Mouse (Mus musculus) ovary, postnatal 36 days (tissue): ENCODE results near the gene Arhgap23.
A peak's percentile ranks its signal among the peaks of the same experiment; 100 is the strongest.

Source experiments
- DNase-seq: peaks from one replicate; pipeline ENCODE4 v3.0.0; 2022; ENCODE audit warnings: low spot score, mixed read lengths

Gene Arhgap23

GRCm38 (mm10) chr11:97434704-97435454 lies 19.5 kb downstream of the Arhgap23 start:
- DNase-seq, result peak; percentile 81

- DNase-seq, result no peak
Observed at GRCm38 (mm10) chr11:97435808-97436491, 20.6 kb downstream of the Arhgap23 start.

GRCm38 (mm10) chr11:97437745-97438144 lies 22.4 kb downstream of the Arhgap23 start:
- peak; percentile 70 for DNase-seq

GRCm38 (mm10) chr11:97438868-97439267 lies 23.5 kb downstream of the Arhgap23 start:
- DNase-seq, result no peak

- peak; percentile 77 for DNase-seq
Observed at GRCm38 (mm10) chr11:97439935-97440334, 24.6 kb downstream of the Arhgap23 start.

- no peak for DNase-seq
Observed at GRCm38 (mm10) chr11:97440441-97440881, 25.1 kb downstream of the Arhgap23 start.

GRCm38 (mm10) chr11:97441036-97441657 lies 25.8 kb downstream of the Arhgap23 start:
- DNase-seq, result peak; percentile 59

GRCm38 (mm10) chr11:97441658-97442125 lies 26.4 kb downstream of the Arhgap23 start:
- no peak for DNase-seq

- no peak for DNase-seq
Observed at GRCm38 (mm10) chr11:97442891-97443675, 27.8 kb downstream of the Arhgap23 start.

GRCm38 (mm10) chr11:97445596-97445995 lies 30.3 kb downstream of the Arhgap23 start:
- no peak for DNase-seq

GRCm38 (mm10) chr11:97445999-97446511 lies 30.7 kb downstream of the Arhgap23 start:
- DNase-seq, result no peak

- no peak for DNase-seq
Observed at GRCm38 (mm10) chr11:97447979-97448378, 32.6 kb downstream of the Arhgap23 start.

- peak; percentile 47 for DNase-seq
Observed at GRCm38 (mm10) chr11:97448611-97449394, 33.5 kb downstream of the Arhgap23 start.

- peak; percentile 75 for DNase-seq
Observed at GRCm38 (mm10) chr11:97449601-97450293, 34.4 kb downstream of the Arhgap23 start.

- no peak for DNase-seq
Observed at GRCm38 (mm10) chr11:97450305-97450922, 35.1 kb downstream of the Arhgap23 start.

- DNase-seq, result no peak
Observed at GRCm38 (mm10) chr11:97451625-97452024, 36.3 kb downstream of the Arhgap23 start.

- DNase-seq, result no peak
Observed at GRCm38 (mm10) chr11:97457120-97457519, 41.8 kb downstream of the Arhgap23 start.

- no peak for DNase-seq
Observed at GRCm38 (mm10) chr11:97461307-97461820, 46.0 kb downstream of the Arhgap23 start.

GRCm38 (mm10) chr11:97462538-97462937 lies 47.2 kb downstream of the Arhgap23 start:
- no peak for DNase-seq

GRCm38 (mm10) chr11:97463166-97463565 lies 47.8 kb downstream of the Arhgap23 start:
- no peak for DNase-seq
